ENCODE assay signal across 21 mouse cellular contexts in the genomic region with DNA sequence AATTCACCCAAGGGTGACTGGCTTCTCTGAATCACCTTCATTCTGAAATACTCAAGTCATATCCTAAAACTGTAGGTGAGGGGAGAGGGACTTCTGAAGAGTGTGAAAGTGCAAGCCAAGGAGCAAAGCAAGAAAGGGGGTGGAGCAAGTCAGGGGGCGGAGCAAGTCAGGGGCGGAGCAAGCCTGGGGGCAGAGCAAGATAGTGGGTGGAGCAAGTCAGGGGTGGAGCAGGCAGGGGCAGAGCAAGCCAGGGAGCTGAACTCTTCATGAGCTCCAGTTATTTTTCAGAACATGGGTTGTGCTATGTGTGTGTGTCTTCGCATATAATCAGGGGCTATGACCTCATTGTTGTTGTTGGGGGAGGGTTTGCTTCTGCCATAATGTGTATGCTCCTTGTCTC. TPM values are rescaled to one million over a fixed set of nuclear protein-coding genes. Genes with fewer than 3 reads are reported as not detected.
DNase-seq lines count a peak whose midpoint lies in the region; ATAC-seq and TF ChIP-seq lines count a peak whose summit lies in the region.
"Had no signal": no experiment of that assay in that cellular context is flagged by ENCODE, and none has a peak within 500 bp of the region (broad histone marks: within the 10 kb centered on the region; RNA-seq: fewer than 3 reads in every experiment).

No protein-coding gene starts in this region.

- ATAC-seq in G1E (ENCODE audit: extremely low read depth, insufficient number of reproducible peaks, low FRiP score, poor library complexity, severe bottlenecking) = peak; percentile 34
- ATAC-seq in erythroblast, adult 5-6 weeks (replicated peaks; ENCODE audit: low FRiP score, poor library complexity, severe bottlenecking) = peak; percentile 62
- ATAC-seq in megakaryocyte-erythroid progenitor cell, adult 5-6 weeks (replicated peaks; ENCODE audit: low FRiP score, low TSS enrichment, poor library complexity, severe bottlenecking) = peak; percentile 92
- ATAC-seq: forebrain, embryonic 13.5 days; midbrain, embryonic 16.5 days had no signal

- H3K4me1 ChIP-seq in G1E (ENCODE audit: insufficient read depth, low read depth, low read length) = 0 out of 2 replicates have a peak, but pooled peaks cover 3% of the 10 kb centered on the region
- H3K4me1 ChIP-seq: embryonic facial prominence, embryonic 12.5 days; forebrain, embryonic 13.5 days had no signal

- TF ChIP-seq CTCF in G1E (IDR thresholded peaks at IDR 0.05; ENCODE audit: low read depth, low read length) = no peak

- H3K4me3 ChIP-seq in G1E (ENCODE audit: low read depth, low read length) = no peak overlapping the region
- H3K4me3 ChIP-seq: embryonic facial prominence, embryonic 12.5 days; forebrain, embryonic 13.5 days had no signal

- peaks cover 4% of the 10 kb centered on the region; the same call in 1 of the 2 replicates for H3K27me3 ChIP-seq in G1E (ENCODE audit: insufficient read depth, low read length)
- H3K27me3 ChIP-seq: embryonic facial prominence, embryonic 12.5 days; forebrain, embryonic 13.5 days had no signal

- DNase-seq in lung, postnatal 10 days = peak; percentile 38
- DNase-seq in lung, postnatal 36 days = no peak
- no peak for DNase-seq in G1E (ENCODE audit: low spot score)
- no peak for DNase-seq in adipocyte (ENCODE audit: low spot score)
- DNase-seq in layer of hippocampus, adult 8-10 months (ENCODE audit: low spot score in 2 of 2) = no peak
- no peak for DNase-seq in kidney, postnatal 25 days
- DNase-seq: adrenal gland, postnatal 14 days; cerebellum, adult 9-10 months; gastrocnemius, postnatal 36 days; kidney, adult 18-20 months; layer of hippocampus, adult 9-11 months had no signal

- H3K9me3 ChIP-seq in G1E (replicated peaks) = no peaks in the 10 kb centered on the region
- H3K9me3 ChIP-seq: embryonic facial prominence, embryonic 12.5 days; forebrain, embryonic 13.5 days had no signal

- H3K36me3 ChIP-seq in G1E (replicated peaks) = no peaks in the 10 kb centered on the region
- H3K36me3 ChIP-seq: embryonic facial prominence, embryonic 12.5 days had no signal

RNA-seq across cellular contexts. Expression of a gene that starts 4.3 kb away (rescaled TPM):
- not detected in 2 replicates for total RNA-seq in G1E (2014; fragmentation: Nextera tagmentation)
- total RNA-seq in G1E (2017) = not detected in 2 replicates
- not detected in 2 replicates for polyA plus RNA-seq in G1E (2012)
- total RNA-seq in erythroblast, adult 5-6 weeks (2015; ENCODE audit: low replicate concordance) = not detected in 2 replicates
- total RNA-seq in erythroblast, adult 5-6 weeks (2017; ENCODE audit: low replicate concordance) = not detected in 2 replicates
- total RNA-seq in megakaryocyte-erythroid progenitor cell, adult 5-6 weeks (2014; fragmentation: Nextera tagmentation) = not detected in 2 replicates
- not detected in 2 replicates for total RNA-seq in megakaryocyte-erythroid progenitor cell, adult 5-6 weeks (2017)
- not detected for total RNA-seq in layer of hippocampus, adult 8-10 months (2022)
- total RNA-seq: gastrocnemius, postnatal 36 days; left cerebral cortex, postnatal 36 days had no signal
- polyA plus RNA-seq: embryonic facial prominence, embryonic 12.5 days; forebrain, embryonic 13.5 days; heart, embryonic 16.5 days; lung, embryonic 16.5 days; midbrain, embryonic 16.5 days; neural tube, embryonic 14.5 days; stomach, embryonic 14.5 days had no signal

RNA-seq across cellular contexts. Expression of a gene that starts 5.5 kb away (rescaled TPM):
- total RNA-seq in G1E (2014; fragmentation: Nextera tagmentation) = not detected in 2 replicates
- total RNA-seq in G1E (2017) = not detected in 2 replicates
- polyA plus RNA-seq in G1E (2012) = not detected in 2 replicates
- not detected in 2 replicates for total RNA-seq in erythroblast, adult 5-6 weeks (2015; ENCODE audit: low replicate concordance)
- 0.70 TPM in 1 of 2 replicates, not detected in the other for total RNA-seq in erythroblast, adult 5-6 weeks (2017; ENCODE audit: low replicate concordance)
- total RNA-seq in megakaryocyte-erythroid progenitor cell, adult 5-6 weeks (2014; fragmentation: Nextera tagmentation) = 0.83 TPM in 1 of 2 replicates, not detected in the other
- total RNA-seq in megakaryocyte-erythroid progenitor cell, adult 5-6 weeks (2017) = not detected in 2 replicates
- total RNA-seq in layer of hippocampus, adult 8-10 months (2022) = 100 to 1,000 TPM; 151 to 226 (median 183) TPM

RNA-seq across cellular contexts. Expression of a gene that starts 23.6 kb away (rescaled TPM):
- not detected in 2 replicates for total RNA-seq in G1E (2014; fragmentation: Nextera tagmentation)
- not detected in 2 replicates for total RNA-seq in G1E (2017)
- not detected in 2 replicates for polyA plus RNA-seq in G1E (2012)
- total RNA-seq in erythroblast, adult 5-6 weeks (2015; ENCODE audit: low replicate concordance) = not detected in 2 replicates
- total RNA-seq in erythroblast, adult 5-6 weeks (2017; ENCODE audit: low replicate concordance) = not detected in 2 replicates
- not detected in 2 replicates for total RNA-seq in megakaryocyte-erythroid progenitor cell, adult 5-6 weeks (2014; fragmentation: Nextera tagmentation)
- total RNA-seq in megakaryocyte-erythroid progenitor cell, adult 5-6 weeks (2017) = not detected in 2 replicates
- total RNA-seq in layer of hippocampus, adult 8-10 months (2022) = not detected
- total RNA-seq: gastrocnemius, postnatal 36 days; left cerebral cortex, postnatal 36 days had no signal
- polyA plus RNA-seq: embryonic facial prominence, embryonic 12.5 days; forebrain, embryonic 13.5 days; heart, embryonic 16.5 days; lung, embryonic 16.5 days; midbrain, embryonic 16.5 days; neural tube, embryonic 14.5 days; stomach, embryonic 14.5 days had no signal

RNA-seq across cellular contexts. Expression of a gene that starts 36.4 kb away (rescaled TPM):
- total RNA-seq in G1E (2014; fragmentation: Nextera tagmentation) (132 and 135 TPM in 2 replicates), G1E (2017) (63.8 and 69.9 TPM in 2 replicates)
- 101 and 113 TPM in 2 replicates for polyA plus RNA-seq in G1E (2012)
- total RNA-seq in erythroblast, adult 5-6 weeks (2015; ENCODE audit: low replicate concordance) = 36.5 and 39.3 TPM in 2 replicates
- total RNA-seq in erythroblast, adult 5-6 weeks (2017; ENCODE audit: low replicate concordance) = 47.0 and 47.3 TPM in 2 replicates
- 56.5 and 84.3 TPM in 2 replicates for total RNA-seq in megakaryocyte-erythroid progenitor cell, adult 5-6 weeks (2014; fragmentation: Nextera tagmentation)
- total RNA-seq in megakaryocyte-erythroid progenitor cell, adult 5-6 weeks (2017) = 71.7 and 126 TPM in 2 replicates
- total RNA-seq in layer of hippocampus, adult 8-10 months (2022) = 100 to 1,000 TPM; 118 to 123 (median 120) TPM

RNA-seq across cellular contexts. Expression of a gene that starts 40.1 kb away (rescaled TPM):
- total RNA-seq in G1E (2014; fragmentation: Nextera tagmentation) (not detected in 2 replicates), G1E (2017) (0.22 TPM in 1 of 2 replicates, not detected in the other)
- not detected in 2 replicates for polyA plus RNA-seq in G1E (2012)
- total RNA-seq in erythroblast, adult 5-6 weeks (2015; ENCODE audit: low replicate concordance) = 1.0 and 19.6 TPM in 2 replicates
- total RNA-seq in erythroblast, adult 5-6 weeks (2017; ENCODE audit: low replicate concordance) = 0.42 TPM in 1 of 2 replicates, not detected in the other
- 4.0 and 8.6 TPM in 2 replicates for total RNA-seq in megakaryocyte-erythroid progenitor cell, adult 5-6 weeks (2014; fragmentation: Nextera tagmentation)
- 0.27 TPM in 1 of 2 replicates, not detected in the other for total RNA-seq in megakaryocyte-erythroid progenitor cell, adult 5-6 weeks (2017)
- total RNA-seq in layer of hippocampus, adult 8-10 months (2022) = 1 to 10 TPM in 2 of 4 experiments, not detected in 2; 1.1 to 1.6 TPM
- total RNA-seq: gastrocnemius, postnatal 36 days; left cerebral cortex, postnatal 36 days had no signal
- polyA plus RNA-seq: forebrain, embryonic 13.5 days; midbrain, embryonic 16.5 days; neural tube, embryonic 14.5 days had no signal

Comparison
In these comparisons a context has a peak if more than half of its experiments do, and no peak if none do; other contexts are left out.
1. ATAC-seq: peak in every context shown above with its lines; median percentile 92 in megakaryocyte-erythroid progenitor cell, adult 5-6 weeks; 62 in erythroblast, adult 5-6 weeks; 34 in G1E.
2. RNA of a gene that starts 5.5 kb away (total RNA-seq): 151 to 226 TPM in layer of hippocampus, adult 8-10 months; 0.83 TPM in megakaryocyte-erythroid progenitor cell, adult 5-6 weeks, not detected in G1E and 0.70 TPM in erythroblast, adult 5-6 weeks; every median in the first group is over 10 times any median in the second.